Mouse (Mus musculus) left cerebral cortex, postnatal 14 days (tissue): ENCODE results near the gene Slc25a22. TPM values are rescaled to one million over a fixed set of nuclear protein-coding genes. Genes with fewer than 3 reads are reported as not detected.

Experiments
- DNase-seq, 2 experiments: peaks; one replicate each; pipeline ENCODE4 v3.0.0; 2021 to 2022; ENCODE audit warnings: low spot score in 2 of 2, mixed read lengths in 1 of 2
- intact Hi-C: fragments of 180-260 bp; cut with DNase I; formaldehyde crosslinking; loops from one replicate; pipeline ENCODE4 v1.15.1; 2025
- total RNA-seq, 2 experiments: library from RNA; stranded (reverse); gene quantifications; 2 replicates each; pipeline ENCODE4 v1.2.3; 2021

Slc25a22 gene
- total RNA-seq, 2 experiments from 2014 or later, result 331 to 339 TPM

DNA sequence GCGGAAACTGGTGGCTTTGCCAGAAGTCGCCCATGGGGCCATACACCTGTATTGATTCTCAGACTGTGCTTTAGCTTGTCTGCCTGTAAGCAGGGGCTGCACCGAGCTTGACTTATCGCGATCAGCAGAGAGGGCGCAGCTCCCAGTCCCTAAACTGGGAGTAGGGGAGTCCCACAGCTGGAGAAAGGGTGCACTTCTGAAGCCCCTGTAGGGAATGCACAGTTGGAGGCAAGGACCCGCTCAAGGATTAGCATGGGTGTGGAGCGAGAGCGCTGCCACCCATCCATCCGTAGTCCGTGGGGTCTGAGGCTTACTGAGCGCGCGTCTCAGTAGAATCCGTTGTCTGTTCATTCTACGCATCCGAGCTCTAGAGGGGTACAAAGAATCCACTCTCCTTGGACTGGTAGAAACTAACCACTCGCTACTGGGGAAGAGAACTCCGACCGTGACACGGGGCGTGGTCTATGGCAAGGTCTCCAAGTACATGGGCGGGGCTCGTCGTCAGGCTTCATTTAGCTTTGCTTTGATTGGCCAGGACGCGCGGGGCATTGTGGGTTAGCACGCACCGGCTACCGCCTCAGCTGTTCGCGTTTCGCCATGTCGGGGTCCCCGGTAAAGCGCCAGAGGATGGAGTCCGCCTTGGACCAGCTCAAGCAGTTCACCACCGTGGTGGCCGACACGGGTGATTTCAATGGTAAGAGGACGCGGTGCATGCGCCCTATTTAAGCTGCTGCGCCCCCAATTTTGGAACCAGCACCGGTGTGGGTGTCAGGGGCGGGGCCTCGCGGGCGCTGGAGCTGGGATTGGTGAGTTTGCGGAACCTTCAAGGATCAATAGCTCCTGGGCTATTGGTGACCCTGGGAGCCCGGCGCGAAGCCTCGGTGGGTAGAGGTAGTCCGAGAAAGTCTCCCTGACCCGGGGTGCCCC lies 45.8 kb downstream of the Slc25a22 start, which contains the start of gene Taldo1:
TSS of gene Taldo1 (plus strand) at position 575 of the 927 bp plus-strand sequence.
- intact Hi-C loops, result no loop called here
- DNase-seq, result peak; percentile 95 to 96

- intact Hi-C loops, result no loop called here
Measured at GRCm38 (mm10) chr7:141390326-141391259, 47.1 kb downstream of the Slc25a22 start.

DNA sequence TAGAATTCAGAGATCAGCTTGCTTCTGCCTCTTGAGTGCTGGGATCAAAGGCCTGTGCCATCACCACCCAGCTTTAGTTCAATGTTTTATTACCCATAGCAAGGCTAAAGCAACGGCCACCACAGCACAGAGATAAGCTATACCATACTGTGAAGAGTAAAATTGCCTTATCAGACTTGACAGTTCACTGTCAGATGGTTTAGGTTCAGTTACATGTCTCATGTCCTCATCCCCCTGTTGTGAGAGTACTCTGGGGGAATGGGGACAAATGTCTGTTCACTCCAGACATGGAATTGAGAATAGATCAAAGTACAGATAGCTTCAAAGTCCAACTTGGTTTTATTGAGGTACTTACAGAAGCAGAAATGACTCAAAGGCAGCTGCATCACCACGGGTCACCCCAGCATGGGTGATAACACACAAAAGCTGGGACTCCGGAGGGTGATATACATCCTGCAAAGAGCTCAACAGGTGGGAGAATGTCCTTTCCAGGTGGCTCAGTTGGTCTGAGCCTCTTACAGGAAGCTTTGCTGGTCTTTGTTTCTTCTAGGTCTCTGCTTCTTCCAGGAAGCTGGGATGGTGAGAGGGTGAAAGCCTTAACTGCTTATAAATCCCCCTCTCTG lies 49.1 kb downstream of the Slc25a22 start:
- intact Hi-C loops, result no loop called here
- DNase-seq, result no peak

More at GRCm38 (mm10) chr7:141390326-141391259, 47.1 kb downstream of the Slc25a22 start:
- no peak for DNase-seq

DNA sequence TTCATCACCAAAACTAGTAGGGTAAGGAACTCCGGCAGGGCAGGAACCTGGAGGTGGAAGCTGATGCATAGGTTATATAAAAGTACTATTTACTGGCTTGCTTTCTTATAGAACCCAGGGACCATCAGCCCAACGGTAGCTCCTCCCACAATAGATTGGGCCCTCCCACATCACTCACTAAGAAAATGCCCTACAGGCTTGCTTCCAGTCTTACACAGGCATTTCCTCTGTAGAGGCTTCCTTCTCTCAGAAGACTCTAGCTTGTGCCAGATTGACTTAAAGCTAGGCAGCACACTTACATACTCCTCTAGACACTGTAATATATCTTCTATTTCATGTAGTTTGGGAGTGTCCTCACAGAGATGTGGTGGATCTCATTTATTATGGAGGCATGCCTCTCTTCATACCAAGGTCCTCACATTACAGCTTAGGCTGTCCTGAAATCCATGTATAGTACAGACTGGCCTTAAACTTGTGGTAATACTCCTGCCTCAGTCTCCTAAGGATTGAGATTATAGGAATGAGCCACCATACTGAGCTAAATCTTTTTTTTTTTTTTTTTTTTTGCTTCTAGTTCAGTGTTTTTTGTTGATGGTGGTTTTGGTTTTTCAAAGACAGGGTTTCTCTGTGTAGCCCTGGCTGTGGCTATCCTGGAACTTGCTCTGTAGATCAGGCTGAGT lies 49.7 kb downstream of the Slc25a22 start:
- intact Hi-C loops, result no loop called here
- DNase-seq, result no peak

DNA sequence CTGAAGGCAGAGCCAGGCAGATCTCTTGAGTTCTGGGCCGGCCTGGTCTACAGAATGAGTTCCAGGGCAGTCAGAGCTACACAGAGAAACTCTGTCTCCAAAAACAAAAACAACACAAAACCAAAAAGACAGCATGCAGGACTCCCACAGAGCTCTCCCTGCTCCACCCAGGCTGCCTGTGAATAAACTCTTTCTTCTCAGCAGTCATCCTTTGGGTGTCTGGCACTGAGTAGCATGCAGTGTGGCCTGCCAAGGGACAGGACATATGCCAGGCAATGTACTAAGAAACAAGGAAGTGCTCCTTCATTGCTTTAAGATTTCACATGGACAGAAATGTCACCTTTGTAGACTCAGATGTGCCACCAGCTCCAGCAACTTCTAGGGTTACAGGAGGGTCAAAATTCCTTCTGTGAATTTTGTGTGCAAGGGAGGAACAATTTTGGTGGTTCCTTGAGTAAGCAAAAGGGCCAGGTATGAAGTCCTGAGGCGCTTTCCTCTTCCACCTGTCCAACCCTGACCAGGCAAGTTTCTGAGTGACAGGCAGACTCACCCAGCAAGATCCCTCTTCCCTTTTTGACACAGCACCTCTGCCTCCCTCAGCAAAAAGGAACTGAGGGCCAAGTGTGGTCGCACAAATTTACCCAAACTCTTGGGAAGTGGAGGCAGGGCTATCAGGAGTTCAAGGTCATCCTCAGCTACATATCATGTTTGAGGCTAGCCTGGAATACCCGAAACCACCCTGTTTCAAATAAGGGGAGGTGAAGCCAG lies 56.4 kb downstream of the Slc25a22 start:
- no peak for DNase-seq
- intact Hi-C loops, result no loop called here

Other genes starting within 250 kb of the Slc25a22 start
- 100 to 1,000 TPM; 249 to 272 TPM for gene Hras, start 243.9 kb downstream of the Slc25a22 start, total RNA-seq
- gene Lrrc56, start 243.7 kb downstream of the Slc25a22 start, total RNA-seq, result 1 to 10 TPM; 3.6 to 4.5 TPM
- gene Lmntd2, start 223.8 kb downstream of the Slc25a22 start, total RNA-seq, result not detected
- gene Rassf7, start 222.0 kb downstream of the Slc25a22 start, total RNA-seq, result under 1 TPM in 1 of 2 experiments, not detected in 1; 0.47 TPM
- gene Phrf1, start 209.1 kb downstream of the Slc25a22 start, total RNA-seq, result 10 to 100 TPM; 65.9 to 66.6 TPM
- 1 to 10 TPM in 1 of 2 experiments, not detected in 1; 1.4 TPM for gene Irf7, start 171.4 kb downstream of the Slc25a22 start, total RNA-seq
- not detected for gene Cdhr5, start 161.1 kb downstream of the Slc25a22 start, total RNA-seq
- not detected for gene Sct, start 158.8 kb downstream of the Slc25a22 start, total RNA-seq
- gene Drd4, start 145.9 kb downstream of the Slc25a22 start, total RNA-seq, result under 1 TPM; 0.15 to 0.27 TPM
- gene Deaf1, start 110.2 kb downstream of the Slc25a22 start, total RNA-seq, result 100 to 1,000 TPM; 164 to 170 TPM
- gene Tmem80, start 110.2 kb downstream of the Slc25a22 start, total RNA-seq, result 10 to 100 TPM; 23.6 to 30.6 TPM
- 1 to 10 TPM; 1.3 to 1.8 TPM for gene Eps8l2, start 99.0 kb downstream of the Slc25a22 start, total RNA-seq
- 100 to 1,000 TPM; 102 to 119 TPM for gene Taldo1, start 45.7 kb downstream of the Slc25a22 start, total RNA-seq
- 10 to 100 TPM; 36.0 to 42.6 TPM for gene Gatd1, start 23.8 kb downstream of the Slc25a22 start, total RNA-seq
- 100 to 1,000 TPM; 338 to 362 TPM for gene Cend1, start 8.4 kb downstream of the Slc25a22 start, total RNA-seq
- 1 to 10 TPM; 1.2 to 2.4 TPM for gene Pidd1, start 6.1 kb upstream of the Slc25a22 start, total RNA-seq
- gene Rplp2, start 9.5 kb upstream of the Slc25a22 start, total RNA-seq, result 100 to 1,000 TPM; 572 to 599 TPM
- 10 to 100 TPM; 22.9 to 28.8 TPM for gene Pnpla2, start 17.3 kb upstream of the Slc25a22 start, total RNA-seq
- gene Cracr2b, start 23.2 kb upstream of the Slc25a22 start, total RNA-seq, result 1 to 10 TPM; 5.3 to 5.6 TPM
- 10 to 100 TPM; 27.5 to 33.8 TPM for gene Cd151, start 29.5 kb upstream of the Slc25a22 start, total RNA-seq
- gene Polr2l, start 37.2 kb upstream of the Slc25a22 start, total RNA-seq, result 10 to 100 TPM; 43.8 to 44.4 TPM
- 10 to 100 TPM; 23.2 to 23.7 TPM for gene Tspan4, start 37.3 kb upstream of the Slc25a22 start, total RNA-seq
- 10 to 100 TPM; 72.0 to 73.5 TPM for gene Chid1, start 102.0 kb upstream of the Slc25a22 start, total RNA-seq
- gene Ap2a2, start 124.3 kb upstream of the Slc25a22 start, total RNA-seq, result 100 to 1,000 TPM; 230 to 231 TPM
- not detected for gene Muc6, start 217.4 kb upstream of the Slc25a22 start, total RNA-seq